Mouse (Mus musculus): ENCODE data around the gene Casz1. TPM values are rescaled to one million over a fixed set of nuclear protein-coding genes. Genes with fewer than 3 reads are reported as not detected.

Gene Casz1
- polyA plus RNA-seq, 1 experiment from 2014 or later = 7.8 TPM

GRCm38 (mm10) chr4:148914863-148915622 lies 110.8 kb downstream of the Casz1 start:
- Histone ChIP-seq H3K36me3 (ENCODE audit: control insufficient read depth, insufficient read depth, low read length) (no peaks in the 10 kb centered on the region), H3K27me3 (replicated peaks; ENCODE audit: control insufficient read depth, insufficient read depth, low read length) (peaks cover 39% of the 10 kb centered on the region), H3K27ac (replicated peaks; ENCODE audit: low read depth, low read length) (no peak overlapping the region), H3K9me3 (ENCODE audit: control insufficient read depth, low read length) (no peaks in the 10 kb centered on the region), H3K4me3 (ENCODE audit: low read depth, low read length) (no peak overlapping the region), H3K9ac (ENCODE audit: low read depth, low read length) (no peak overlapping the region), H3K4me1 (ENCODE audit: control insufficient read depth, insufficient read depth, low read length) (no peaks in the 10 kb centered on the region), H3K4me2 (ENCODE audit: low read depth, low read length) (no peak overlapping the region)
- DNase-seq (ENCODE audit: low spot score) (peak; percentile 89), ATAC-seq (ENCODE audit: low read depth) (peak; percentile 90)
- 49% methylated on average over 8 of the region's 10 CpGs for WGBS

- ATAC-seq (ENCODE audit: low read depth) = no peak
- Histone ChIP-seq H3K27me3 (replicated peaks; ENCODE audit: control insufficient read depth, insufficient read depth, low read length) (peaks cover 47% of the 10 kb centered on the region), H3K9ac (ENCODE audit: low read depth, low read length) (no peak overlapping the region), H3K9me3 (ENCODE audit: control insufficient read depth, low read length) (no peaks in the 10 kb centered on the region), H3K4me2 (ENCODE audit: low read depth, low read length) (no peak overlapping the region), H3K36me3 (ENCODE audit: control insufficient read depth, insufficient read depth, low read length) (no peaks in the 10 kb centered on the region), H3K27ac (replicated peaks; ENCODE audit: low read depth, low read length) (no peak overlapping the region), H3K4me1 (ENCODE audit: control insufficient read depth, insufficient read depth, low read length) (no peaks in the 10 kb centered on the region), H3K4me3 (ENCODE audit: low read depth, low read length) (no peak overlapping the region)
- WGBS = 63% methylated on average over 14 of the region's 15 CpGs
- no peak for DNase-seq (ENCODE audit: low spot score)
Measured at GRCm38 (mm10) chr4:148915849-148916248, 111.6 kb downstream of the Casz1 start.

GRCm38 (mm10) chr4:148918707-148919447 lies 114.6 kb downstream of the Casz1 start:
- no peaks in the 10 kb centered on the region for H3K36me3 ChIP-seq (ENCODE audit: control insufficient read depth, insufficient read depth, low read length)
- peaks cover 5% of the 10 kb centered on the region; the same call in 1 of the 2 replicates for H3K4me1 ChIP-seq (ENCODE audit: control insufficient read depth, insufficient read depth, low read length)
- H3K27me3 ChIP-seq (replicated peaks; ENCODE audit: control insufficient read depth, insufficient read depth, low read length) = peaks cover 64% of the 10 kb centered on the region
- DNase-seq (ENCODE audit: low spot score) (no peak), ATAC-seq (ENCODE audit: low read depth) (no peak)
- 55% methylated on average over 14 of the region's 15 CpGs for WGBS
- H3K27ac ChIP-seq (replicated peaks; ENCODE audit: low read depth, low read length) = no peak overlapping the region
- no peak overlapping the region for H3K4me3 ChIP-seq (ENCODE audit: low read depth, low read length)
- no peak overlapping the region for H3K9ac ChIP-seq (ENCODE audit: low read depth, low read length)
- H3K4me2 ChIP-seq (ENCODE audit: low read depth, low read length) = no peak overlapping the region
- no peaks in the 10 kb centered on the region for H3K9me3 ChIP-seq (ENCODE audit: control insufficient read depth, low read length)

- Histone ChIP-seq H3K9me3 (ENCODE audit: control insufficient read depth, low read length) (no peaks in the 10 kb centered on the region), H3K27me3 (replicated peaks; ENCODE audit: control insufficient read depth, insufficient read depth, low read length) (peaks cover 81% of the 10 kb centered on the region), H3K4me1 (ENCODE audit: control insufficient read depth, insufficient read depth, low read length) (peaks cover 5% of the 10 kb centered on the region; the same call in 1 of the 2 replicates), H3K9ac (ENCODE audit: low read depth, low read length) (no peak overlapping the region), H3K36me3 (ENCODE audit: control insufficient read depth, insufficient read depth, low read length) (no peaks in the 10 kb centered on the region), H3K4me2 (ENCODE audit: low read depth, low read length) (no peak overlapping the region), H3K27ac (replicated peaks; ENCODE audit: low read depth, low read length) (no peak overlapping the region), H3K4me3 (ENCODE audit: low read depth, low read length) (no peak overlapping the region)
- 42% methylated on average over 11 of the region's 11 CpGs for WGBS
- no peak for DNase-seq (ENCODE audit: low spot score)
- ATAC-seq (ENCODE audit: low read depth) = no peak
Measured at GRCm38 (mm10) chr4:148920610-148921009, 116.4 kb downstream of the Casz1 start.

- 18% methylated on average over 16 of the region's 16 CpGs for WGBS
- DNase-seq (ENCODE audit: low spot score) (no peak), ATAC-seq (ENCODE audit: low read depth) (peak; percentile 31; the same call in 1 of the 2 replicates)
- Histone ChIP-seq H3K27ac (replicated peaks; ENCODE audit: low read depth, low read length) (no peak overlapping the region), H3K9ac (ENCODE audit: low read depth, low read length) (no peak overlapping the region), H3K9me3 (ENCODE audit: control insufficient read depth, low read length) (no peaks in the 10 kb centered on the region), H3K4me3 (ENCODE audit: low read depth, low read length) (0 out of 2 replicates have a peak overlapping the region, but pooled peaks have one; percentile 3), H3K4me1 (ENCODE audit: control insufficient read depth, insufficient read depth, low read length) (peaks cover 19% of the 10 kb centered on the region), H3K27me3 (replicated peaks; ENCODE audit: control insufficient read depth, insufficient read depth, low read length) (peaks cover 90% of the 10 kb centered on the region), H3K4me2 (ENCODE audit: low read depth, low read length) (peak overlapping the region; percentile 26), H3K36me3 (ENCODE audit: control insufficient read depth, insufficient read depth, low read length) (no peaks in the 10 kb centered on the region)
Measured at GRCm38 (mm10) chr4:148922221-148922700, 118.0 kb downstream of the Casz1 start.

- no peaks in the 10 kb centered on the region for H3K9me3 ChIP-seq (ENCODE audit: control insufficient read depth, low read length)
- WGBS = 68% methylated on average over 9 of the region's 9 CpGs
- H3K4me3 ChIP-seq (ENCODE audit: low read depth, low read length) = no peak overlapping the region
- H3K36me3 ChIP-seq (ENCODE audit: control insufficient read depth, insufficient read depth, low read length) = no peaks in the 10 kb centered on the region
- DNase-seq (ENCODE audit: low spot score) (no peak), ATAC-seq (ENCODE audit: low read depth) (no peak)
- no peak overlapping the region for H3K27ac ChIP-seq (replicated peaks; ENCODE audit: low read depth, low read length)
- H3K27me3 ChIP-seq (replicated peaks; ENCODE audit: control insufficient read depth, insufficient read depth, low read length) = peaks cover 80% of the 10 kb centered on the region
- H3K9ac ChIP-seq (ENCODE audit: low read depth, low read length) = no peak overlapping the region
- H3K4me1 ChIP-seq (ENCODE audit: control insufficient read depth, insufficient read depth, low read length) = peaks cover 20% of the 10 kb centered on the region
- no peak overlapping the region for H3K4me2 ChIP-seq (ENCODE audit: low read depth, low read length)
Measured at GRCm38 (mm10) chr4:148923414-148923813, 119.2 kb downstream of the Casz1 start.

GRCm38 (mm10) chr4:148923976-148924375 lies 119.7 kb downstream of the Casz1 start:
- Histone ChIP-seq H3K4me1 (ENCODE audit: control insufficient read depth, insufficient read depth, low read length) (peaks cover 20% of the 10 kb centered on the region), H3K9me3 (ENCODE audit: control insufficient read depth, low read length) (no peaks in the 10 kb centered on the region), H3K27ac (replicated peaks; ENCODE audit: low read depth, low read length) (no peak overlapping the region), H3K36me3 (ENCODE audit: control insufficient read depth, insufficient read depth, low read length) (no peaks in the 10 kb centered on the region), H3K4me2 (ENCODE audit: low read depth, low read length) (no peak overlapping the region), H3K27me3 (replicated peaks; ENCODE audit: control insufficient read depth, insufficient read depth, low read length) (peaks cover 74% of the 10 kb centered on the region), H3K9ac (ENCODE audit: low read depth, low read length) (no peak overlapping the region), H3K4me3 (ENCODE audit: low read depth, low read length) (no peak overlapping the region)
- no peak for ATAC-seq (ENCODE audit: low read depth)
- WGBS = 59% methylated on average over 8 of the region's 8 CpGs
- no peak for DNase-seq (ENCODE audit: low spot score)

GRCm38 (mm10) chr4:148925589-148926359 lies 121.5 kb downstream of the Casz1 start:
- no peak overlapping the region for H3K4me3 ChIP-seq (ENCODE audit: low read depth, low read length)
- H3K9me3 ChIP-seq (ENCODE audit: control insufficient read depth, low read length) = no peaks in the 10 kb centered on the region
- H3K27me3 ChIP-seq (replicated peaks; ENCODE audit: control insufficient read depth, insufficient read depth, low read length) = peaks cover 56% of the 10 kb centered on the region
- DNase-seq (ENCODE audit: low spot score) (no peak), ATAC-seq (ENCODE audit: low read depth) (no peak)
- no peak overlapping the region for H3K4me2 ChIP-seq (ENCODE audit: low read depth, low read length)
- H3K4me1 ChIP-seq (ENCODE audit: control insufficient read depth, insufficient read depth, low read length) = peaks cover 20% of the 10 kb centered on the region
- H3K36me3 ChIP-seq (ENCODE audit: control insufficient read depth, insufficient read depth, low read length) = no peaks in the 10 kb centered on the region
- no peak overlapping the region for H3K27ac ChIP-seq (replicated peaks; ENCODE audit: low read depth, low read length)
- WGBS = 41% methylated on average over 18 of the region's 18 CpGs
- H3K9ac ChIP-seq (ENCODE audit: low read depth, low read length) = no peak overlapping the region

All from embryonic facial prominence, embryonic 14.5 days (tissue).